Mouse (Mus musculus) frontal cortex, postnatal 14 days (tissue): ENCODE measurements around the gene Insyn1.

Experiments used
- DNase-seq, 2 experiments: peaks; one replicate each; pipeline ENCODE4 v3.0.0; 2022; ENCODE audit warnings: low spot score in 2 of 2

The Insyn1 gene

DNA sequence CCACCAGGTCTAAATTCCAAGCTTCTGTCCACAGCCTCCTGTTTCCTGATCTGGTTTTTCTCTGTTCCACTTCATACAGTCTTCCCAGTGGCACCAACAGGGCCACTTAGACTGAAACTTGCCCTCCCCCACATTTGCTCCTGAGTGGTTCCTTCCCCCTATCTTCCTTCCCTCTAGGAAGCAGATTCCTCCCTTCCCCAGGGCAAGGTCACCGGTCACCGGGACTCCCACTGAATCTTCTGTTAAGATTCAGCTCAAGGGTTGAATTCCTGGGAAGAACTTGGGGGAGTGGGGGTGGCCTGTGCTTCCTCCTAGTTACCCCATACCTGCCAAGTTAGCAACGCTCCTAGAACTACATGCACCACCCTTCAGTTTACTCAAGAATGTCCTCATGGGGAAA, 1.3 kb upstream of the Insyn1 start:
- DNase-seq = no peak

DNA sequence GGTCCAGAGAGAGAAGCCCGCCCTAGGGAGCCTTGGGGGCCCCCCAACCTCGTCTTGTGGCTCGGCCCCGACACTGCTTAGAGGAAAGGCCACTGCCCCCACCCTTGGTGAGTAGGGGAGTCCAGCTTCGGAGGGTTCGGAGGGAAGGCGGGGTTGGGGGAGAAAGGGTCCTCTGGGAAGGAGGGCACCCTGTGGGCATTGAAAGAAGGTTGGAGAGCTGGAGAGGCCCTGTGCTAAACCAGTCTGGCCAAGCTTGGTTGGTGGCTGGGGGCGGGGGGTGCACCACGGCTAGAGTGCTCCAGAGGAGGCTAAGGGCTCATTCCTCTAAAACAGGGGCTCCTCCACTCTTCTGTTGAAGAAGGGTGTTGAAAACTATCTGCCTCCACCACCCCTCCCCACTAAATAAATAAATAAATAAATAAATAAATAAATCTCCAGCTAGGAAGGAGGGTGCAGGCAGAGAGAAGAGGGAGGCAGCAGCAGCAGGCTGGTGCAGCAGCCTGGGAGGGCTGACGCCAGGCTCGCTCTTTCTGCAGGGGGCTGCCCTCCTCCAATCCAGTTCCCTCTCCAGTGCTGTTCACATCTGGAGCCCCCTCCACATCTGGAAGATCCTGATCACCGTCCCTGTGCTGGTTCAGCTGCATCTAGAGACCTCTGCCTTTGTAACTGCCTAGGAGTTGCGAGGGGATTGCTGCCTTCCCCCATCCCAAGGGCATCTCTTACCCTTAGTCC, 896 bp downstream of the Insyn1 start:
- DNase-seq = no peak

DNA sequence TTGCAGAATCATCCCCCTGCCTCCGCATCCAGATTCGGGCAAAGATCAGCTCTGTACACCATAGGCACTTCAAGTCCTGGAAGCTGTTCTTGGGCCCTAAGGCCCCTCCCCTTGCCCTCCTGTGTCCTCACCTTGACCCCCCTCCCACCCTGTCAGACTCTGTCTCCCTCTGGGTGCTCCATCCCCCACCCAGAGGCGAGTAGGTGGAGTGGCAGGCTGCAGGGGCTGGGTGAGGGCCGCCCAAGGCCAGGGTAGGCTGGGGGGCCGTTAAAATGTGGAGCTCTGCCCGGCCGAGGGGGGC, 1.4 kb downstream of the Insyn1 start:
- DNase-seq = no peak

DNA sequence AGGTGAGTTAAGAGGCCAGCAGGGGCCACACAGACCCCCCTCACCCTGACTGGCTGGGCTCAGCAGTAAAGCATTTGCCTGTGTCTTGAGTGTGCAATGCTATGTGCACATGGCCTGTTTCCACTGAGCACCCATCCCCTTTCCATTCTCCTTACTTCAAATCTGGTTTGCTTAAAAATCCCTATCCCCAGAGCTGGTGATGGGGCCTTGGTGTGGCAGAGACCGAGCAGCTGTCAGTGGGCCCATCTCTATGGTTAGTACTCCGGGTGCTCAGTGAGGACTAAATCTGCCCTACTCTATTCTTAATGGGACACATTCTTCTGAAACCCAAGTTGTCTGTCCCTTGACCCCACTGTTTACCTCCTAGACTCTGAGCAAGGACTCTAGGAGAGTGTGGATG, 2.0 kb downstream of the Insyn1 start:
- DNase-seq = no peak

DNA sequence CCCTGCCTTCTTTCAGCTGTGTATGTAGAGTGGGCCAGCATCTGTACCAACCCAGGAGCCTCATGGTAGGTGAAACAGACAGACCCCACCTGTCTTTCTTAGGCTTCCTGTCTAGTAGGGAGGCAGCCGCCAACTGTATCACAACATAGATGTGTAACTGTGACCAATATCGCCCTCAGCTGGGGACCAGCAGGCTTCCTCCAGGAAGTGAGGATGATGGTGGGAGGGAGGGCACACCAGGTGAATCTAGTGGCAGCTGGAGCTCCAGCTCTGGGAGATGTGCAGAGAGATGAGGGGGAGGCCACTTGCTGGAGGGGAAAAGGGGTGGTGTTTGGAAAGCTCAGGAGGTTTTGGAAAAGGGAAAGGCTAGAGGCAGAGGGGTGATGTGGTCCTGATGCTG, 6.6 kb downstream of the Insyn1 start:
- DNase-seq = no peak

DNA sequence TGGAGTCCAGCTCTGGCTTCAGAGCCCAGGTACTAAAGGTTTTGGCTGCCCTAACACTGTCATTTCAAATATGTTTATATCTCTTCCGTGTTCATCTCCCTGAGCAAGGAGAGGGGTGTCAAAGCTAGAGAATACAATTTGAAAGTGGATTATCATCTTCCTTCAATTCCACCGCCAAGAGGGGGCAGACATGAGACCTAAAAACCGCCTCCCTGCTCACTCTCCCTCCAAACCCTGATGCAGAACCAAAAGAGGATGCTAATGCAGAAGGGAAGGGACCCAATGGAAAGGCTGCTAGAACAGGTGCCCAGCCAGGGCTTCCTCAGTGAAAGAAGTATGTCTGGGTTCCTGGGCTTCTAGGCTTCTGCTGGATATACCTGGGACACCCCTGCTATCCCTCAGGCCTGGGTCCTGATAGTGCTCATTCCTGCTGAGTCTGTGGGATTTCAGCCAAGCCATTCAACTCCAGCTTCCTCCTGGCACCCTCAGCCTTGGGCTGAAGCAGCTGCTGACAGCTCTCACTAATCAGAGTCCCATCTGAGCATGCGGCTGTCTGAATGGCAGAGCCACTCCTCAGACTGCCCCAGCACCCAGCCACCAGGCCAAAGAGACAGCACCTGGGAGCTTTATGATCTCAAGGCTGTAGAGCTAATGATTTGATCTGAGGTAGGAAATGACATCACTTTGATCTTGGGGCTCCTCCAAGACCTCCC, 8.2 kb downstream of the Insyn1 start:
- DNase-seq = no peak

DNA sequence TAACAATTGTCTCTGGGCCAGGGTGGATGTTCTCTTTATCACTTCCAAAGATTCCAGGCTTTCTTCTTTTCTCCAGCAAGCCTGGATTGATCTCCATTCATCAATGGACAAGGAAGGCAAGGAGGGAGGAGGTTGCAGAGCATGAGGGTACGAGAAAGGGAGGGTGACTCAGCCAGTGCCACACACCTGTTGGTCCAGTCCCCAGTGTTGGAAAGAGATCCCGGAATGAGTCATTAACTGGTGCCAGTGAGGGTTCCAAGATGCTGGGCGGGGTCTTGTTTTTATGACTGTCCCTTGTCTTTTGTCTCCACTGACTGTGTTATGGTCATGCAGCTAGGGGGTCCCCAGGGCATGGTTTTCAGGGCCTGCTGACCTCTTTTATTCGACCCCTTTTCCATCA, 9.5 kb downstream of the Insyn1 start:
- DNase-seq = no peak

DNA sequence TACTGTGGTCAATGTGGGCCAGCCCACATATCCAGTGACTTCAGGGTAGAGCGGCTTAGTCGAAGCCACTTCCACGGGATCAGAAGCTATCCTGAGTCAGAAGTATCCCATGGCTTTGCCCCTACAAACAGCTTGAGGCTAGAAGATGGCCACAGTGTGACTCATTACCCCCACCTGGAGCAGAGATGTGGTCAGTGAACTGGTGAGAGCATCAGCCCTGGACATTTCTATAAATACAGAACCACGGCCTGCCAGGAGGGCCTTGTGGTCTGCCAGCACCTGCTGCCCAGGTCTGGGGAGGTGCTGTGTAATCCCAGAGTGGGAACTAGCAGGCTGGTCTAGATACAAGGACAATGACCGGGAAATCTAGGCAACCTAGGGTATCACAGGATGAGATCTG, 12.5 kb downstream of the Insyn1 start:
- no peak for DNase-seq

DNA sequence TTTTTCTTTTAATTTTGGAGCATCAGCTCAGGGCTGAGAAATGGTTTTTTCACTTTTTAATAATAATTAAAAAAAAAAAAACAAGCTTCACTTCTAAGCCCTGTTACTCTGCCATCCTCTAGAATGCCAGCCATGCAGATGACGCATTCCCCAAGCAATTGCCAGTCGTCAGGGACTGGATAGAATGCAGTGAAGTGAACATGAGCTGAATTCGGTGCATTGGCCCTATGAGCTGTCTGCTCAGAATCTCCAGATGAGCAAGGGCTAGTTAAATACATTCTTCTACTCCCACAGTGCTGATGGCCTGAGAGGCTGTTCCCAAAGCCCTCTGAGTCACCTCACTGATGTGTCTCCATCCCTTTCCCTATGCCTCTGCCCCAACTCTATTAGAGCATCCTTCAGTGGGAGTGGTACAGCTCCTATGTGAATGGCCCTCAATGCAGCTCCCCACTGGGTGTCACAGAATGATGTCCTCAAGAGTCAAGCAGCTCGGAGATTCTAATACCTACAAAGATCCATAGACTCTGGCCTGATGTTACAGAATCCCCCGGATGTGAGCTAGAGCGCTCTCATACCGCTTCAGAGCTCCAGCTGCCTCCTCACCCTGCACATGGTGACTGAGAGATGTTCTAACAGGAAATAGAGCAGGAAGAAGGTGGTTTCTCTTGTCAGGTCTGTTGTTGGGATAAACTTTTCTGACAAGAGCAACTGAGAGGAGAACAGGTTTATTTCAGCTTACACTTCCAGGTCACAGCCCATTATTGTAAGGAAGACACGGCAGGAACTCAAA, 19.0 kb downstream of the Insyn1 start:
- DNase-seq = no peak

DNA sequence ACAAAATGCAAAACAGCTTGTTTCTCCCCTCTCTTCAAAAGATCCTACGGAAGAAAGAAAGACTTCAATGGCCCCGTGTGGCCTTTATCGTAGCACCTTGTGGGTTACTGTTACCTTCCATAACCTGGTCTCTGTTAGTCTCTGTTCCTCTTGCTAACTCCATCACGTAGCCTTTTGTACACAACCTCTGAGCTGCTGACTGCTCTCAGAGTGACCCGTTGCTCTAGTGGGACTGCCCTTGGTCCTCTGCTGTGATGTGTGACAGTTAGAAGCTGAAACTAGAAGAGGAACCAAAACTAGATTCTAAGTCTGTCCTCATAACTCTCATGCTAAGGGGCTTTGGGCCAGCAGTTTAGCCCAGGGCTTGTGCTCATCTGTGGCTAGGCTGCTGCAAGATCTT, 22.0 kb downstream of the Insyn1 start:
- no peak for DNase-seq

DNA sequence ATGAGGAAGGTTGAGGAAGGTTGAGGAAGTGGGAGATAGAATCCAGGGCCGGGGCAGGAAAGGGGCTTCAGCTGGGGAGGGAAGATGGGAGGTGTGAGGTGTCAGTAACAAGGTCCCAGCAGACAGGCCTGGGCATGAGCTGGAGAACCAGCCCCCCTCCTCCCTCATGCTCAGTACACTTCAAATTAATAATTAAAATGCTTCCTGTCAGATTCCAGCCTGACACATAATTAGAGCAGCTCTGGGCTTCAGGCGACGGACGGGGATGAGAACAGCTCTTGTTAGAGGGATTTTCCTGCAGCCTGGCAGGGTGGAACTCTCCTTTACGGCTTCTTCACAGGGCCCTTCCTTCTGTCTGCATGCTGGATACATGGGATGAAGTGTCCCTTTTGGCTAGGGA, 25.3 kb downstream of the Insyn1 start:
- DNase-seq = no peak

DNA sequence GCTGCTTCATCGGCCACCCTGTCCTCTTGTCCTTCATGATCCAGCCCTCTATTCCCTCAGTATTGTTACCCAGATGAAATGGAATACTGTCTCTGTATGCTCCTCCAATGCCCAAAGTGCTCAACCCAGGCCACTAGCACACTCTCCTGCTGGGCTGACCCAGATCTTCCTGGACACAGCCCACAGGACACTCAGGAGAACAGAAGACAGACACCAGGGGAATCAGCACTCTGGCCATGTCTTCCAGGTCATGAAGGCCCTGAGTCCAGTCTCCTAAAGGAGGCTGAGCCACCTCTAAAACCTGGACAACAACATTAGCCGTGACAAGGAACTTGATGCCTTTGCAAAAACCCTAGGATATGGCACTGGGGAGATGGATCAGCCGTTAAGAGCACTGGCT, 28.1 kb downstream of the Insyn1 start:
- no peak for DNase-seq

DNA sequence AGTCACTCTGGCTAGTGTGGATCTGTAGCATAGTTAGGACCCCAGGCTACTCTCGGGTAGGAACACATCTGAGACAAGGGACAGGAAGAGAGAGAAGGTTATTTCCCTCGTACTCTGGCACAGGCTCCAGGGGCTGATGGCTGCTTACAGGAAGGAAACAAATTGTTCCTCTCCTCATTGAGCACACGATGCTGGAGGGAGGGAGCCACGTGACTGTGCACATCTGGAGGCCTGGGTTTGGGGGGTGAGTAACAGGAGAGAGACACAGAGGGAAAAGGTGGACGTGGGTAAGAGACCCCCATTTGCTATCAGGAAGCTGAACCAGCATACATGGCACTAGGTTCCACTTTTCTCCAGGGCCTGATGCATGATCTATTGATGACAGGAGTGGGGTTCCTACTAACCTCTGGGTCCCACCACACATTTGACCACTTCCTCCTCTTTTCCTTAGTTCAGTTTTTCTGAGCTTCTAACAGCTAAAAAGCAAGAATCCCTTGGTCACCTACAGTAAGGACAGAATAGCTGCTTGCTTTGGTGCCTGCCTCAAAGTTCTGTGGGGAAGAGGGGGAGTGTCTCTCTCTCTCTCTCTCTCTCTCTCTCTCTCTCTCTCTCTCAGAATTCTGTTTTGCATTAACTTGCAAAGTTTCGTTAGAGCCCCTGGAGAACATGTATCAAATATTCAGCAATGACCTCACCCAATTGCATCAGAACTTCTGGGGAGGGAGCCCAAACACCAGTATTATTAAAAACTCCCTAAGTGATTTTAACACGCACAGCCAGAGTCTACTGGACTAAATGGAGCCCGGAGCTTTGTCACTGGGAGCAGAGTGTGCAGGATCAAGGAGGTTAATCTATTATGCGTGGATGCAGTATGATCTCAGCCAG, 29.7 kb downstream of the Insyn1 start:
- DNase-seq = no peak

DNA sequence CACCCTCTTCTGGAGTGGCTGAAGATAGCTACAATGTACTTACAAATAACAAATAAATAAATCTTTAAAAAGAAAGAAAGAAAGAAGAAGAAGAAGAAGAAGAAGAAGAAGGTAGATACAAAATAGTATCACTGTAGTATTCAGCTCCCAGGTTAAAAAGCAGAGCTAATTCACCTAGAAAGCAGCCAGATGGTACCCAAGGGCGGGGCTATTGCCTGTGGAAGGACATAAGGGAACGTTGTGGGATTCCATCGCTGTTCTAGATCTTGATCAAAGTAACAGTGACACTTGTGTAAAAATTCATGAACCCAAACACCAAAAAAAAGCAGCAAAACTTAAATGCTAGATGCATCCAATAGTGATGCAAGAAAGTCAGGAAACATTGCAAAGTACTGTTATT, 31.6 kb downstream of the Insyn1 start:
- no peak for DNase-seq

DNA sequence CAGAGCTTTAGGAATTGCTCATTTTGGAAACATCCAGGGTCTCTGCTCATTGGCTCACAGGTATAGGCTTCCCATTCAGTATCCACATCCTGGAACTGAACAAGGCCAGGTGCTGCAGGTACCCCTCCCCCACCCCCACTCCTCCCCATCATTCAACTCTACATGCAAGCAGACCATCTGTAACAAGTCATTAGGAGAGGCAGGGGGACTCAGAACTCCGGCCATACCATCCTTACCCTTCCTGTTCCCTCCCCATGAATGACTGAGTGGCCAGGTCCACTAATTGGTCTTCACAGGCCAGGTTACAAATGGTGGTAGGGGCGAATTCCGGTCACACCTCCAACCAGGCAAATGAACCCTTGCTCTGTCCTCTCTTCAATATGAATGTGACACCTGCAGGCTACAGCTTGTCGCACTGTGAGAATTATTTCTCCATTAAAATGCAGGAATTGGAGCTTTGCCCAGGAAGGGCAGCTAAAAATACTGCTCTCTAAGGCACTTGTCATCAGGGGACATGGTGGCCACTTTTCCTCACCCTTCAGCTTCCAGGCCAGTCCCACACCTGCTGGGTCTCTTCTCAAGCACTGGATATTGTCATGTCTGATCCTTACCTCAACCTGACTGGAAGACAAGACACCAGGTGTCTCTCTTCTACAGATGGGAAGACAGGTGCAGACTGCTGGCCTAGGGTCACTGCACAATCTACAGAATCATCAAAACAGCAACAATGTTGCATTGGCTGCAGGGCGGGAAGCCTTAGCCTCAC, 32.6 kb downstream of the Insyn1 start:
- DNase-seq = no peak

DNA sequence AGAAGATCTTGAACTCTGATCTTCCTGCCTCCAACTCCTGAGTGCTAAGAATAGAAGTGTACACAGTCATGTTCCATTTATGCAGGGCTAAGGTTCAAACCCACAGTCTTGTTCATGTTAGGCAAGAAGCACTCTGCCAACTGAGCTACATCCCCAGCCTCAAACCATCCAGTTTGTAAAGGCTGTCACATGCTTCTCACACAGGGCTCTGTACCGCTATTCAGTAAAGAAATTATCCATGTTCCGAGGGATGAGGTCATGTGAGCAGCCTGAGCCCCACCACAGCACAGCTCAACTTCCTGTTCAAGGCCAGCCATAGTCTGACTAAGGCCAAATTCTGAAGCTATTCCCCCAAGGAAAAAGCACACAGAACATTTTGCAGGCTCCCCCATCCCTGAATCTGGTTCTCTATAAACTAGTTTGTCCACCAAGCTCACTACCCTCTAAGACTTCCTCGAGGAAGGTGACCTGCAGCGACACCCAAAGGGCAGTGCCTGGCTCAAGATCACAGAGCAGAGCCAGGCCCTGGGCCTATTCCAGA, 33.5 kb downstream of the Insyn1 start:
- no peak for DNase-seq

DNA sequence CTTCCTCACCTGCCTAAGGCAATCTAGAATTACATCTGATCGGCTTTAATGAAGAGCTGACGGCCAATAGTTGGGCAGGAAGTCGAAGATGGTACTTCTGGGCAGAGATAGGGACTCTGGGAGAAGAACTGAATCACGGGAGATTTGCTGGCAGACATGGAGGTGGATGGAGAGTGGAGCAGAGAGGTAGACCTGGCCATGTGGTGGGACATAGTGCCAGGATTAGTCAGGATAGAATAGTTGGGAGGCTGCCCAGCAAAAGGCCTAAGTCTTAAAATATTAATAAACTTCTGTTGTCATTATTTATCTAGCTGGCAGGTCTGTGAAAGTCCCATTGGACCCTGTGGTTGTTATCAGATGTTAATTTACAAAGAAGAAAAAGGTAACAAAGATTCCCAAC, 36.7 kb downstream of the Insyn1 start:
- no peak for DNase-seq

DNA sequence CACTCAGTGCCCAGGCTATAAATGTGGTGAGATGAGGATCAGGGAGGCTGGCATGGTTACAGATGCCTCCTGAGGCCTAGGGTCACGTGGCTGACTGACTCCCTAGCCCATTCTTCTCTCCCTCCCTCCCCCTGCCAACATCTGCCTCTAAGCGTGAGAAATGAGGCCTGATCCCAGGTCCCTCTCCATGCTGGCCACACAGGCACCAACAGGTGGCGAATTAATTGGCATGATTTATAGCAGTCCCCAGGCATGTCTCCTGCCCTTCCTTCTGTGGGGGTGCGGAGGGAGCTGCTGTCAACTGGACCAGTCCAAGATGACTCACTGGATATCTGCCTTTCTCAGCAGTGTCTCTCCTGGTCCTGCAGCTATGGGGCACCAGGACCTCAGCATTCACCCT, 39.4 kb downstream of the Insyn1 start:
- DNase-seq = no peak

DNA sequence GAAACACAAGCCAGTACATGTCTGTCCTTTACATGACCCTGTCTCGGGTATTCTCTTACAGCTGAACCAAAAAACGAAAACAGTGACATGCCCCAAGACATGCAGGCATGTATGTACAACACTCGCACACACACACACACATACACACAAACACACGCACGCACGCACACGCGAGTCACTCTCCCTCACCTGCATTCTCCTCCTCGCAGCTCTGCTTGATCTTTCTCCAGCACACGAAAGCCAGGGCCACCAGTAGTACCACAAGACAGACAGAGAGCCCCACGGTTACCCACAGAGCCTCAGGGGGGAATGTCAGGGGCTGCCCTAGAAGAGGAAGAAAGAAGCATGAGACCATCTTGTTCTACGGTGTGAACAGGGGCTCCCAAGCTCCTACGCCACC, 42.0 kb downstream of the Insyn1 start:
- no peak for DNase-seq

DNA sequence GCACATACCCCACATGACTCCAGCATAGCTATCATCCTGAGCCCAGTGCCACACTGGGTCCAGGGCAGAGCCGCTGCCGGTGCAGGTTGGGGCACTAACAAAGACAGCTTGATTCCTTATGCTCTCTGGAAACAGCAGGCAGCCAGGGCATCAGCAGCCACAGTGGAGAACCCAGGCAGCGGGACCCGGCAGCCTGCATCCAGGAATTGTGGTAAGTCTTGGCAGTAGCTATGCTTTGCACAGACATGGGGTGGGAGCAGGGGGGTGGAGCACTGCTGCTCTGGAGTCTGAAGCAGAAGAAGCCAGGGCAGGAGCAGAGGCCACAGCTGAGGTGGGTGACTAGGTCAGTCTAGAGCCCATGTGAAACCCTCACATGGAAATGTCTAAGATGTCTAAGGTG, 43.8 kb downstream of the Insyn1 start:
- DNase-seq = no peak

DNA sequence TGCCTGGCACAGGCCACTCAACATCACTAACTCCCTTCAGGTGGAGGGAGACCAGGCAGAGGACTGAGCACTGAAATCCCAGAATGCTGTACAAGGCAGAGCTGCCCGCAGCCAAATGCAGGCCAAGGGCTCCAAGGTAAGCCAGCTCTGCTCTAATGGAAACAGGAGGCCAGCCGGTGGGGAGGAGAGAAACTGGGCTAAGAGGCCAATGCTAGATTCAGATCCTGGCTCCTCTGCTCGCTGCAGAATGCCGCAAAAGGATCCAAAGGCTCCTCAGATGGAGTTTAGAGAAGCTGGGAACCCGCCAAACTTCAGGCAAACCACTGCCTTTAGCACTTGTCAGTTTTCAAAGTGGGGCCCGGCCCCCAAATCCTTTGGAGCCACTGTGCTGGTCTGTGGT, 44.9 kb downstream of the Insyn1 start:
- no peak for DNase-seq
